Mouse (Mus musculus): Measurements from ENCODE around the gene Tfcp2. TPM values are rescaled to one million over a fixed set of nuclear protein-coding genes. Genes with fewer than 3 reads are reported as not detected.

Tfcp2 gene
- total RNA-seq, 2 experiments from 2014 or later, result 25.4 to 31.6 TPM

DNA sequence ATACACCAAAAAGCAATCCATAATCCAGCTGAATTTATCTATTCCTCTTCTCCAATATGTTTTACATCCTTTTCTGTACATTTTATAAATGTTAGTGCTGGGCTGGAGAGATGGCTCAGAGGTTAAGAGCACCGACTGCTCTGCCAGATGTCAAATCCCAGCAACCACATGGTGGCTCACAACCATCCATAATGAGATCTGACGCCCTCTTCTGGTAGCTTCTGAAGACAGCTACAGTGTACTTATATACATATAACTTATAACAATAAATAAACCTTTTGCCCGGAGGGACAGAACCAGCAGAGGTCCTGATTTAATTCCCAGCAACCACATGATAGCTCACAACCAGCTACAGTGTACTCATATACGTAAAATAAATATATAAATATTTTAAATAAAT is 103.2 kb downstream of the Tfcp2 start:
- DNase-seq (ENCODE audit: low spot score in 2 of 2), result no peak

Other genes starting within 250 kb of the Tfcp2 start
- gene Mettl7a1, start 247.9 kb downstream of the Tfcp2 start, total RNA-seq (2021), result 10 to 100 TPM; 32.2 to 35.0 TPM
- under 1 TPM in 1 of 2 experiments, not detected in 1; 0.35 TPM for gene Mettl7a3, start 217.1 kb downstream of the Tfcp2 start, total RNA-seq (2021)
- not detected for gene Methig1, start 198.9 kb downstream of the Tfcp2 start, total RNA-seq (2021)
- gene Mettl7a2, start 198.8 kb downstream of the Tfcp2 start, total RNA-seq (2021), result under 1 TPM; 0.65 to 0.84 TPM
- gene Higd1c, start 187.5 kb downstream of the Tfcp2 start, total RNA-seq (2021), result not detected
- not detected for gene Gm5475, start 129.9 kb downstream of the Tfcp2 start, total RNA-seq (2021)
- gene Slc11a2, start 126.9 kb downstream of the Tfcp2 start, total RNA-seq (2021), result 10 to 100 TPM; 49.0 to 61.6 TPM
- gene Letmd1, start 83.0 kb downstream of the Tfcp2 start, total RNA-seq (2021), result 10 to 100 TPM; 55.3 to 63.7 TPM
- 10 to 100 TPM; 33.6 to 36.0 TPM for gene Csrnp2, start 56.5 kb downstream of the Tfcp2 start, total RNA-seq (2021)
- 100 to 1,000 TPM; 119 to 127 TPM for gene Pou6f1, start 48.0 kb upstream of the Tfcp2 start, total RNA-seq (2021)
- 100 to 1,000 TPM; 114 to 119 TPM for gene Dazap2, start 63.3 kb upstream of the Tfcp2 start, total RNA-seq (2021)
- 1 to 10 TPM; 1.2 to 1.9 TPM for gene Smagp, start 84.9 kb upstream of the Tfcp2 start, total RNA-seq (2021)
- 1 to 10 TPM; 5.2 to 5.4 TPM for gene Bin2, start 117.5 kb upstream of the Tfcp2 start, total RNA-seq (2021)
- gene Cela1, start 135.9 kb upstream of the Tfcp2 start, total RNA-seq (2021), result 1 to 10 TPM; 2.7 TPM
- 1 to 10 TPM; 5.7 to 6.7 TPM for gene Galnt6, start 177.4 kb upstream of the Tfcp2 start, total RNA-seq (2021)
- gene Slc4a8, start 209.7 kb upstream of the Tfcp2 start, total RNA-seq (2021), result 10 to 100 TPM; 67.6 to 73.7 TPM

Measured in left cerebral cortex, adult 18-20 months (tissue).